Mouse (Mus musculus): ENCODE data around the gene Chp1.

DNA sequence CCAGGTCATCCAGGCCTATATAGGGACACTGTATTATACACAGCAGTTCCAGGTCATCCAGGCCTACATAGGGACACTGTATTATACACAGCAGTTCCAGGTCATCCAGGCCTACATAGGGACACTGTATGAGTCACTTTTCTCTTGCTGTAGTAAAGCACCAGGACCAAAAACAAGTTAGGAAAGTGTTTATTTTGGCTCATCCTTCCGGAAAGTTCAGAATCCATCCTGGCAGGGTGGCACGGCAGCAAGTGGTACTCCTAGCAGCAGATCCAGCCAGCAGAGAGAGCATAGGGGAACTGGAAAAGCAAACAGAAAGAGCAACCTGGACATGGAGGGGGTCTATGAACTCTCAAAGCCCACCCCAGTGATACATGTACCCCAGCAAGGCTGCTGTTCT is 36.6 kb upstream of the Chp1 start:
- TF ChIP-seq CTCF (IDR thresholded peaks at IDR 0.05; ENCODE audit: low read depth, low read length), result no peak
- no peak for TF ChIP-seq POLR2A (IDR thresholded peaks at IDR 0.05; ENCODE audit: borderline replicate concordance, low read depth, low read length)

Data from bone marrow macrophage, adult 2 months (primary cell).